Mouse (Mus musculus): ENCODE data around the gene Slc22a21.
A peak's percentile ranks its signal among the peaks of the same experiment; 100 is the strongest.
"Not testable (repeated sequence)": the region's sequence is repeated elsewhere in the genome, so short reads cannot be mapped to it uniquely, and the experiment has no call there.

The Slc22a21 gene

DNA sequence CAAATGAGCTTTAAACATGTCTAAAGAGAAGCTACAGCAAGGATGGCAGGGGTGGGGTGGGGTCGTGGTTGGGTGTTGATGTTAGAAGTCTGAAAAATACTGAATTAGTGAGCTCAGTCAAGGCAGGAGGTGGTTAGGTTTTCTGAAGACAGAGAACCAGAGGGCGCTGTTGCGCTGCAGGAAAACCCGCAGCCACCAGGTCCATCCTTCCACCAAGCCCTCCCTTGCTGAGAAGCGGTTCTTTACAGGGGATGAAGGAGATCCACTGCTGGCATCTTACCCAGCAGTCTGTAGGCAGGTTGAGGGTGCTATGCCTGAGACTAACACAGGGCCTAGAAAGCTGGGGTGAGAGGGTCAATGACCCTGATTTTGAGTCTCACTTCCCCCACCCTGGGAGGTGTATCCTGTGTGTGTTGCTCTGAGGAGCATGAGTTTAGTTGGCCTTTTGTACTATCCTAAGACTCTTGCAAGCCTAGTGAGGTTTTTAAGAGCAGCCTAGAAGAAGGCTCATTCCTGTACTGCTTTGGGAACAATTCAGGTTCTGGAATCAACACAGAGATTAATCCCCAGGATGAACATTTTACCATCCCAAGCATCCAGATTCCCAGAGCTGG is 22.1 kb upstream of the Slc22a21 start:
- peak; percentile 29 for DNase-seq (ENCODE audit: low spot score)

DNA sequence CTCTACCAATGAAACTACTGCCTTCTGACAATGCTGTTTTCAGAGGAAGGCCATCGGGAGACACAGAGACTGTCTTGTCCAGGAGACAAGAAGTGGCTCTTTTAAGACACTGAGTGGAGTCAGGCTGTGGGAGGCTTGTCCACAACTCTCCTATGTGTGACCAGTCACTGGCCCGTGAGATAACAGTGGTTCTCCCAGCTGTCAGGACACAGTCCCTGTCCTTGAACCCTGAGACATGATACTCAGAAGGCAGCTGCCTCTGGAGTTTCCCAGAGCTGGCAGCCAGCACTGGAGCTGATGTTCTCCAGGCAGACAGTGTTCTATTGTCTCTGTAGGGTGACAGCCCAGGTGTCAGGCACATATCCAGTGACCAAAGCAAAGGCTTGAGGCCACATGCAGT is 17.5 kb upstream of the Slc22a21 start:
- DNase-seq (ENCODE audit: low spot score), result no peak

DNA sequence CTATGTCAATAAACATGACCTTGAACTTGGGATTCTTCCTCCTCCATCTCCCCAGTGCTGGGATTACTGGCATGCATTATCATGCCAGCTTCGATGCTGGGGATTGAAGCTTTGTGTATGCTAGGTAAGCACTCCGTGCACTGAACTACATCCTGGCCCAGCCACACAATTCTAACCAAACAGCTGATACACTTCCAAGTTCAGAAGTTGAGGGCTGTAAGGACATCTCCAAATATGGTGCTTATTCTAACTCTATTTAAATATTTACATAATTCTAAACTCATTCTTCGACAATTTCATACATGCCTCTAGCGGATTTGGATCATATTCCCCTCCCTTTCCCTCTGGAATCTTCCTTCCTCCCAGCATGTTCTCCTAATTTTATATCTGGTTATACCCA is 12.1 kb upstream of the Slc22a21 start:
- DNase-seq (ENCODE audit: low spot score), result no peak

DNA sequence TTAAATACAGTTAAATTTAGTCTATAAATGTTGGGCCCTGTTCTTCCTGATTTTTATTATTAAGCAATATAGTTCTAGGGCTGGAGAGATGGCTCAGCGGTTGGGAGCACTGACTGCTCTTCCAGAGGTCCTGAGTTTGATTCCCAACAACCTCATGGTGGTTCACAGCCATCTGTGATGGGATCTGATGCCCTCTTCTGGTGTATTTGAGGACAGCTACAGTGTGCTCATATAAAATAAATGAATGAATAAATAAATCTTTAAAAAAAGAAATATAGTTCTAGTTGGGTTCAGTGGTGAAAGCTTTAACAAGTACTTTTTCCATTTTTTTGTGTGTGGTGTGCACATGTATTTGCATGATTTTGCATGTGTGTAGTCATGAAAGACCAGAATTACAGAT is 9.1 kb upstream of the Slc22a21 start:
- no peak for DNase-seq (ENCODE audit: low spot score)

DNA sequence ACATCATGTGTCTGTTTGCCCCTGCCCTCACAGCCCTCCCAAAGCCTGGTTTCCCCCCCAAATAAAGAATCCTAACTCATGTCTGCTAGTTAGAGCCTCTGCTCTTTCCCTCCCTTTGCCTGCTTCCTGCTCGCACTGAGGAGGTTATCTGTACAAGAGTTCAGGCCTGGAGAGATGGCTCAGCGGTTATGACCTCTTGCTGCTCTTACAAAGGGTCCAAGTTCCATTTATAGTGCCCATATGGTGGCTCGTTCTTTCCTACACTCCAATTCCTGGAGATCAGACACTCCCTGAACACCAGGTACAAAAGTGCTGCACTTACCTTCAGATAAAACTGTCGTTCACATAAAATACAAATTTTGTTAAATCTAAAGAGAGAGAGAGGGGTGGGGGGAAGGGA is 7.9 kb upstream of the Slc22a21 start:
- DNase-seq (ENCODE audit: low spot score), result no peak

DNA sequence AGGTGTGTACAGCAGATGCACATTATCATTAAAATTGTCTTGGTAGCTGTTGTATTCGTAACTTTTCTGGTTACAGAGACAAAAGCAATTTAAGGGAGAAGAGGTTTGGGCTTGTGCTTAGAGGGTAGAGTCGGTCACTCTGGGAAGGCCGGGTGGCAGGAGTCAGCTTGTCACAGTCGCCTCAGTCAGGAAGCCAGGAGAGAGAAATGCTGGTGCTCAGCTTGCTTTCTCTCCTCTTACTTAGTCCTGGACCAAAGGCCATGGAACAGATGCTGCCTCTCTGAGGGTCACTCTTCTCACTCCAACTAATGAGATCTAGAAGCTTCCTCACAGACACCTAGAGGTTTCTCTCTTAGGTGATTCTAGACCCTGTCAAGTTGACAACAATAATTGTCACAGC is 1.3 kb upstream of the Slc22a21 start:
- no peak for DNase-seq (ENCODE audit: low spot score)

DNA sequence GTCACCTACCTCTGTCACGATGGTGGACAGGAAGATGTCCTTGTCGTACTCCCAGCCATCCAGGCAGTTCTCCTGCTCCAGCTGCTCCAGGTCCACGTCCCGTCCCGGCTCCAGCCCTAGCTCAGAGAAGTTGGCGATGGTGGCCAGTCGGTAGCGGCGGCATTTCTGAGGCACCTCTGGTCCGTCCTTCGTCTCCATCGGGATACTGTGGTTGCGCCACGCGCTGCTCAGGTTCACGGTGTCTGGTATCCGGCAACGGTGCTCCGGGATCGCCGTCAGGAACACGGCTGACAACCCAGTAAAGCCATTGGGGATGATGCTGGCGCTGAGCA is 710 bp downstream of the Slc22a21 start:
- DNase-seq (ENCODE audit: low spot score), result not testable (repeated sequence)

DNA sequence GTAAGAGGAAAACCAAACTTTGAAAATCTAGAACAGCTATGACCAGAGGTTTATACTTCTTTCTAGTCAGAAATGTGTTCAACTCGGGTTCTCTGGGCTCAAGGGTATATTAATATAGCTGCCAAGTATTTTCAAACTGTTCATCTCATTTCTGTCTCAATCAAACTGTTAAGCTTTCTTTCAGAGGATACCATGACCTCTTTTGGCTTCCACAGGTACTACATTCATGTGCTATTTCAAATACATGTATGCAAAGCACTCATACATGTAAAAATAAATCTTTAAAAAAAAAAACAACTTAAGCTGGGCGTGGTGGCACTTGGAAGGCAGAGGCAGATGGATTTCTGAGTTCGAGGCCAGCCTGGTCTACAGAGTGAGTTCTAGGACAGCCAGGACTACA is 2.5 kb downstream of the Slc22a21 start:
- DNase-seq (ENCODE audit: low spot score), result no peak

DNA sequence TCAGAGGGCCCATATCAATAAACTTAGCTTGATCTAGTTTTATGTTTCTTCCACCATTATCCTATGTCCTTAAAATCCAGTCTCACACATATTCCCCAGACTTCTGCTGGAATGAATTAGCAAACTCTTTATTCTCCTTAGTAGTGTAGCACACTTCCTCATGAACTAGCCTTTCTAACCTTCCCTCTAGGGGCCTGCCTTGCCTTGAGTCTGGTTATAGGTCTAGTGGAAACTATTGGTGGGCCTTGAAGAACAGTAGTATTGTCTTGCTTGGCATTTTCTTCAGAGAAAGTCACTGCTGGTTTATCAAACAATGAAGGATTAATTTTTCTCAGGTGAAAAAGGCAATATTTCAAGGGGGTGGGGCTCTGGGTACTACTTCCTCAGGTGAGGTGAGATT is 4.6 kb downstream of the Slc22a21 start:
- no peak for DNase-seq (ENCODE audit: low spot score)

DNA sequence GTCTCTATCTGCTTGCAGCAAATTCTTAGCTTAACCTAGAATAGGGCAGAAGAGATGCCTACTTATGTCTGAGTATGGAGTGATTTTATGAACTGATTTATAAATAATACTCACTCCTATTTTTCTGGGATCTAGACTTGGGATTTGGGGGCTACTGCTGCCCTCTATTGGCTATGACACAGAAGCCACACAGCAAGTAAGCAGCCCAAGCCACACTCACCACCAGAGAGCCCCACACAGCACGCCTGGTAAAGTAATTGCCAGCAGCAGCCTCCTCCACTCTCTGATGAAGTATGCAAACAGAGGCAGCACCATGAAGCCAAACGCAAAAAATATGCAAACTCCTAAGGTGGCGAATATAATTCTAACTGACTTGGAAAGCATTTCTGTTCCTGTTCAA is 21.1 kb downstream of the Slc22a21 start:
- no peak for DNase-seq (ENCODE audit: low spot score)

DNA sequence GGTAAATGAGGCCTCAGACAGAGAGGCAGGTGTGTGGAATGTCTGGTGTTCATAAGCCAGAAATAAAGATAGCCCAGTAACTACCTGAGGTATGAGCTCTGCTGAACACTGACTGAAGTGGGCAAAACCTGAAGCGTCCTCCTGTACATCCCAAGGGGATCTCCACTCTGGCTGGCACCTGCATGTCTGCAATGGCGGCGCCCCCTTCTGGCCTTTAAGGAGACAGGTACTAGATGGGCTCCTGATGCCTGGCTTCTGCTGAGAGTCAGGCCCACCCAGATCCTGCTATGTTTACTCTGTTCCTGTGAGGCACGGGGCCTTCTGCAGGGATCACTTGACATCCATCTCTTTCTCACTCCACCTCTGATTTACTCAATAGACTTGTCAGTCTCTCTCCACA is 22.0 kb downstream of the Slc22a21 start:
- not testable (repeated sequence) for DNase-seq (ENCODE audit: low spot score)

DNA sequence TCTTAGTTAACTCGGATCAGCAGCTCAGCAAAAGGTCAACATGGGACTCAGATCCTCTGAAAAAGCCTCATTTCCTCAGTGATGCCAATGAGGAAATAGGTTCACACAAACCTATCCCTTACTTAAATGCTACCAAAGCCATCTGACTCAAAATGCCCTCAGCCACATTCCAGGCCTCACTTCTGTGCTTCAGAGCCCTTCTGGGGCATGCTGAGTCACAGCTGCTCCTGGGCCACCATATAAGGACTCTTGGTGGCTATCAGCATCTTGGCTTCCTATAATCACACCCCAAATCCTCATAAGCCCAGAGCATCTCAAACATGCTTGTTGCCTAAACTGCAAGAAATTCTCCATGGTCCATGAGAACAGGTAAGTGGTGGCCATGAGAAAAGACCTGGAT is 23.5 kb downstream of the Slc22a21 start:
- DNase-seq (ENCODE audit: low spot score), result no peak

DNA sequence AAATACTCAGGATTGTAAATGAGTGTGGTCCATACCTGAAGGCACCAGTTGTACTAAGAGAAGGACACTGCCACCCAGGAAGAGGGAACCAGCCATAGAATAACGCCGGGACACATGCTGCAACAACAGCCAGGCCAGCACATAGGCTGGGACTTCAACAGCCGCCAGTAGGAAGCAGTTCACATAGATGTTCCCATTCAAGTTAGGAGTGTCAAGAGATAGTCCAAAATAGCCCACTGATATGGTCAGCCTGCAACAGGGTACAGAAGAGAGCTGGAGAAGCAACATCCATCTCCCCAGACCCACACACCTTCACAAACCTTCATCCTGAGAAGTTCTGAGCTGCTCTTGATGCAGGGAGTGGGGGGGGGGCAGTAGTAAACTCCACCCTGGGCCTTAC is 25.5 kb downstream of the Slc22a21 start:
- DNase-seq (ENCODE audit: low spot score), result no peak

DNA sequence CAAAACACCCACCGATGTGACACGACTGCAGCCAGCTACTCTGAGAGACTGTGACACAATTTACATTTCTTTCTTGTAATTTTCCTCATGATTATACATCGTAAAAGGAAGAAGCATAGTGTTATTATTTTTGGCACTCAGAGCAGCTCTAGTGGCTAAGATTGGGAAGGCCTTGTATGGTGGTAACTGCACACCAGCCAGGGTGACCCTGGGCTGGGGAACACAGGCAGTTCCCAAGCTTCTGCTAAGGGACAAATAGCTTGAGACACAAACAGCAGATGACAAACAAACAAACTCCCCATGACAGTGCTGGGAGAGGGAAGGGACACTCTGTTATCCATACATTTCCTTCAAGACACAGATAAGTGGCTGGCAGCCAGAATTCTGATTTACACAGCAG is 30.0 kb downstream of the Slc22a21 start:
- not testable (repeated sequence) for DNase-seq (ENCODE audit: low spot score)

DNA sequence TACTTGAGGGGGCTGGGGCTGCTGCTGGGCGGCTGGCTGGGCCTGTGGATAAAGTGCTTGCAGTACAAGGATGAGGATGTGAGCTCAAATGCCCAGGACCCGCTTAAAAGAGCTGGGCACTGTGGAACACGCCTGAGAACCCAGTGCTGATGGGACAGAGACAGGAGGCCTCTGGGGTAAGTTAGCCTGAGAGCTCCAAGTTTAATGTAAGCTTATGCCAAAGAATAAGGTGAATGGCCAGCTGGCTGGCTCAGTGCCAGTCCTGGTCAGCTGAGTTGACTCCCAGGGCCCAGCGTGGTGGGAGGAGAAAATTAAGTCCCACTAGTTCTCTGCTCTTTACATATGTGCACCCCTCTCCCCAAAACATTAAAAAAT is 48.2 kb downstream of the Slc22a21 start:
- not testable (repeated sequence) for DNase-seq (ENCODE audit: low spot score)

DNA sequence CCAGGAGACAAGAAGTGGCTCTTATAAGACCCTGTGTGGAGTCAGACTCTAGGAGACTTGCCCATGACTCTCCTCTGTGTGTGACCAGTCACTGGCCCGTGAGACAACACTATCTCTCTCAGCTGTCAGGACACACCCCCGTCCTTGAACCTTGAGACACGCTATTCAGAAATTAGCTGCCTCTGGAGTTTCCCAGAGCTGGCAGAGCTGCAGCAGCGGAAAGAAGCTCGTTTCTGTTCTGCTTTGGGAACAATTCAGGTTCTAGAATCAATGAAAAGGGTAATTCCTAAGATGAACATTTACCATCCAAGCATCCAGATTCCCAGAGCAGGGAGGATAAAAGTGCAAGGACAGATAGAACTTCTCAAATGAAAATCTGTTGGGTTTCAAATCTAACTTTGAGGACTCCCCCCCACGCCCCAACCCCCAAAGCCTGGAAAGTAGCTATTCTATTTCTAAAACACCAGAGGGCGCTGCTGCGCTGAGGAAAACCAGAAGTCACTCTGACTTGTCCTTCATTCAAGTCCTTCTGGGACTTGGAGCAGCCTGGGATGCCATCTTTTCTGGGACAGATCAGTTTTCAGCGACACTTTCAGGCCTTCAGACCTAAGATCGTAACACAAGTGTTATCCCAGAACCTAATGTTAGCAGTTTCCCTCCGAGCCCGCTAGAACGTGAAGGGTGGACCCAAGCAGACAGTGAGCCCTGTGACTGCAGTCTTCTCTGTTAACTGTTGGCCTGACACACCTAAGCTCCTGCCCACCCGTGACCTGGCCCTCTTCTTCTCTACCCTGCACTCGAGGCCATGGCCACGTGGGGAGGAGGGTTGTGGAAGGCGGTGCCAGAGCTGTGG is 48.8 kb downstream of the Slc22a21 start:
- DNase-seq (ENCODE audit: low spot score), result peak; percentile 26

DNA sequence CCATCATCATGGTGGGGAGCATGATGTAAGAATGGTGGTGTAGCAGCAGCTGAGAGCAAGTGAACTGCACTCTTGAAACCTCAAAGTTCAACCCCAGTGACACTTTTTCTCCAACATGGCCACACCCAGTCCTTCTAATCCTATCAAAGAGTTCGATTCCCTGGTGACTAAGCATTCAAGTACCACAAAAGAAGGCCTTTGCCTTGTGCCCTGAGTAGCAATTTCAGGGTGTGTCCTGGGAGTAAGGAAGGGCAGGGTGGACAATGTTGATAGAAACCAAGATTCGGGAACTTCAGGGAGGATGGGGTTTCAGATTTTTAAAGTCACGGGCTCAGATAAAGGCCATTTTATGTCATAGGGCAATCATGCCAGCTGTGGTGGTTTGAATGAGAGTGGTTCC is 50.4 kb downstream of the Slc22a21 start:
- no peak for DNase-seq (ENCODE audit: low spot score)

DNA sequence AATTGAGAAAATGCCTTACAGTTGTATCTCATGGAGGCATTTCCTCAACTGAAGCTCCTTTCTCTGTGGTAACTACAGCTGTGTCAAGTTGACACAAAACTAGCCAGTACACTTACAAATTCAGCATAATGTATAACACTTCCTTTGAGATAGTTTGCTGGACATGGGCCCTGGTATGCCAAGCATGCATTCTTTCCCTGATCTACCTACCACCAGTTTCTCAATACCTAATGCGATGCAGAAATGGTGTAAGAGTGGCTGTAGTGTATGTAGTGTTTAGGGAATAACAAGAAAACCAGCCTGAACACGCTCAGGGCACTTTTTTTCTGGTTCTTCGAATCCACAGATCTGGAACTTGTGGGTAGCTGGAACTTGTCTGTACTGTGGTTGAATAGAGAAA is 51.5 kb downstream of the Slc22a21 start:
- DNase-seq (ENCODE audit: low spot score), result no peak

DNA sequence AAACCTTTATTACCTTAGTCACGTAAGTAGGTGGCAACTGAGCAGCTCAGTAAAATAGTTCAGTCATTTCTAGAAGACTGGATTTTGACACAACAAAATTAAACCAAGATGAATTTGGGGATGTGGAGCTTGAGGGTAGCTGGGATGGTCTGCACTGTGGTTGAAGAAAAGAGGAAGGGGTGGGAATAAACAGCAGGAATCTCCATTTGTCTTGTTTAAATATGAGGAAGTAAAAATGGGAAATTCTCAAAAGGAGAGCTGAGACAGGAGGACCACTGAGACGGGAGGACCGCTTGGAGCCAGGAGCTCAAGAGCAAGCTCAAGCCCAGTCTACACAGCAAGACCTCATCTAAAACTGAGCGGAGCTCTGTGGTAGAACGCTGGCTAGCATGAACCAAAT is 53.8 kb downstream of the Slc22a21 start:
- DNase-seq (ENCODE audit: low spot score), result no peak

DNA sequence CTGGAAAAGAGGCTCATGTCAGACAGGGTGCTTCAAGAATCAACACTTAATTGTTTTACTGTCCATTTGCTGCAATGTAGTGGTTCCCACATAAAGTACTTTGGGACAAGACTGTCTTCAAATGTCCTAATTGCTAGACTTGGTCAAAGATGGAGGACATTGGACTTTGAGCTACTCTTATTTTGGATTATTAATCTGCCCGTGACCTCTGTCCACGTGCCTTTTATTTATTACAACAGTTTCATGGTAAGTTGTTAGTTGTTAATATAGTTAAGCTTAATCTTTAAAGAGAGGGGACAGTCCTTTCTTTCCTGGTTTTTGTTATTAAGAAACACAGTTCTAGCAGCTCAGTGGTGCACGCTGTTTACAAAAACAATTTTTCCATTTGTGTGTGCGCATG is 61.3 kb downstream of the Slc22a21 start:
- DNase-seq (ENCODE audit: low spot score), result no peak

DNA sequence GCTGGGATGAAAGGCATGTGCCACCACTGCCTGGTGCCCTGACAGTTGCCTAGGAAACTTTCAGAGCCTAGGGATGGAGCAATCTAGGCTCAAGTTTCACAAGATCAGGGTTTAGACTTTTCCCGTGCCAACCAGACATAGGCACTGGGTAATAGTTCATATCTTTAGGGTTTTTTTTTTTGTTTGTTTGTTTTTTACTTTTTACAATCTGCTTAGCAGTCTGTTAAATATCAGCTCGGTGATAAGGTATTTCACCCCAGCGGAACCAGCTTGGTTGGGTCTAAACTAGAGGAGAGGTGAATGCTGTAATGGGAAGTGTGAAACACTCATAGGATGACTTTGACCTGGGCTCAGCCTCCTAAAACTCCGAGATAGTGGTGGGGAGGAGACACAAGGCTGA is 69.1 kb downstream of the Slc22a21 start:
- no peak for DNase-seq (ENCODE audit: low spot score)

DNA sequence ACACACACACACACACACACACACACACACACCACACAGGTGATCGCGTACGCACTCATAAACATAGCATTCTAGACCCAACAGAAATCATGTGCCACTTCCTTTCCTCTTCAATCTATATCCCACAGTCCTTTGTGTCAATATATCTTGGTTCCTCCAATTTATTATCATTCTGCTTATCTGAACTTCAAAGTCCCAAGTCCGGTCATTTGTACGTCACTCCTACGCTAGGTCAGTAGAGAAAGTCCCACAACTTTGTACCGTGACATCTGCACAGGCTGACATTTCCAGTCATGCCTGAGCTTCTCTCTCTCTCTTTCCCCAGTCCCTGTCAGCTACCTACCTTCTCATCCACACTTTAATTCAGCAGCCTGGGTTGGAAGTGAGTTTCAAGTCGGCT is 71.4 kb downstream of the Slc22a21 start:
- DNase-seq (ENCODE audit: low spot score), result no peak

DNA sequence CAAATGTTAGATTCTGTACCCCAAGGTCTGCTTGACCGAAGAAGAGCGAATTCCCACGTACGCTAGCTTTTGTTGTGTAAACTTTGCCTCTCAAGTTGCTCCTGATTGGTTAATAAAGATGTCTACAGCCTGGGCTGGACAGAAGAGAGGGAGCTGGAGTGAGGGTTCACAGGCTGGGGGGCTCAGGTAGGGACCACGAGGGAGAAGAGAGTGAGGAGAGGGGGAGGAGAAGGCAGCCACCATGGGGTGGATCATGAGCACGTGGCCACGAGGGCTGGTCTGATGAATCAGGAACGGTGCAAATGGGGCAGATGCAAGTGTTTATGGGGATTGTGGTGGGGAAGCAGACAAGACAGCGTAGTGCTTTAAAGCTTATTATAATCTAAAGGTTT is 75.6 kb downstream of the Slc22a21 start:
- no peak for DNase-seq (ENCODE audit: low spot score)

Data from ovary, postnatal 10 days (tissue).